7 mouse cellular contexts compared by ENCODE assay signal in the genomic region with DNA sequence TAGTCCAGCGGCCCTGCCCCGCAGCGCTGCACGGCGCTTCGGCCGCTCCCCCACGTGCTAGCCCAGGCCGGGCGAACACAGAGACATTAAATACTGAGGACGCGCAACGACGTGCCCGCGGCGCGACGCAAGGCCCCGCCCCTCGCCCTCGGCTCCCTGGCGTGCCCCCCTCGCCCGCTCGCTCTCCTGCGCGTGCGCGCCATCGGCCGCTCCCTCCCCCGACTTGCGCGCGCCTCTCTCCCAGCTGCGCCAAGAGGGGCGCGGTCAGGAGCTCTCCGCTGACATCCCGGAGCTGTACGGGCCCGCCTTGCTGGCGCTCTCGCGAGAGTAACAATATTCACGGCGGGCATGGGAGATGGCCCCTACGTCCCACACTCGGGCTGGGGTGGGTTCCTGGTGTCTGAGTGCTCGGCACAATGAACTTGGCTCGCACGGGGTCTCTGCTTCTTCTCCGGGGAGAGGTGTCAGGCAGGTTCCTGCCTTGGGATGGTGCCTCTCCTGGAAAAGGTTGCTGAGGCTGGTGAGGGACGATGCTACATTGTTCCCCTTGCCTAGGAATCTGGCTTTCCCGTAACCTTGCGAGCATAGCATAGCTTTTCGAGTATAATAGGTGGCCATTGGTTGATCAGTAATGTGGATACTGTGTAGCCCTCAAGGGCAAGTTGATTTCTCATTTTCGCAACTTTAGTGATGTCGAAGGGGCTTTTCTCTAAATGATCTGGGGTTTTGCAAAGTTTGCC. TPM values are rescaled to one million over a fixed set of nuclear protein-coding genes. Genes with fewer than 3 reads are reported as not detected.
DNase-seq lines count a peak whose midpoint lies in the region; ATAC-seq lines count a peak whose summit lies in the region.

TSS of gene Akap1 (minus strand) at position 129 of the 740 bp plus-strand sequence.

- peak within 1 kb of the TSS; percentile 79 for H3K9ac ChIP-seq in midbrain, embryonic 13.5 days (replicated peaks)

- DNase-seq in adrenal gland, postnatal 10 days = peak; percentile 99
- DNase-seq in embryonic facial prominence, embryonic 10.5 days (ENCODE audit: low spot score) = peak; percentile 99
- DNase-seq in kidney, adult 11 months = peak; percentile 98
- DNase-seq in limb, embryonic 10.5 days (ENCODE audit: low spot score) = peak; percentile 98
- peak; percentile 69 to 74 for DNase-seq in spleen, adult 18-20 months

- peak within 1 kb of the TSS; percentile 93 for H3K27ac ChIP-seq in embryonic facial prominence, embryonic 10.5 days (replicated peaks)
- peak within 1 kb of the TSS; percentile 93 for H3K27ac ChIP-seq in limb, embryonic 10.5 days
- peak within 1 kb of the TSS; percentile 80 for H3K27ac ChIP-seq in midbrain, embryonic 13.5 days

- H3K9me3 ChIP-seq in embryonic facial prominence, embryonic 10.5 days = no peaks in the 10 kb centered on the region
- no peaks in the 10 kb centered on the region for H3K9me3 ChIP-seq in limb, embryonic 10.5 days (replicated peaks)
- no peaks in the 10 kb centered on the region for H3K9me3 ChIP-seq in midbrain, embryonic 13.5 days

- peak within 1 kb of the TSS; percentile 97 for H3K4me2 ChIP-seq in midbrain, embryonic 13.5 days (replicated peaks)

- peaks cover 35% of the 10 kb centered on the region for H3K4me1 ChIP-seq in embryonic facial prominence, embryonic 10.5 days
- peaks cover 33% of the 10 kb centered on the region for H3K4me1 ChIP-seq in limb, embryonic 10.5 days
- peaks cover 24% of the 10 kb centered on the region for H3K4me1 ChIP-seq in midbrain, embryonic 13.5 days (replicated peaks)

- peaks cover 26% of the 10 kb centered on the region for H3K27me3 ChIP-seq in embryonic facial prominence, embryonic 10.5 days (replicated peaks; ENCODE audit: low read depth, poor library complexity, severe bottlenecking)
- H3K27me3 ChIP-seq in limb, embryonic 10.5 days (ENCODE audit: low read depth, poor library complexity, severe bottlenecking) = peaks cover 21% of the 10 kb centered on the region
- H3K27me3 ChIP-seq in midbrain, embryonic 13.5 days = 0 out of 2 replicates have a peak, but pooled peaks cover 6% of the 10 kb centered on the region

- peak within 1 kb of the TSS; percentile 66 for H3K4me3 ChIP-seq in embryonic facial prominence, embryonic 10.5 days
- H3K4me3 ChIP-seq in limb, embryonic 10.5 days = peak within 1 kb of the TSS; percentile 73
- peak within 1 kb of the TSS; percentile 58 for H3K4me3 ChIP-seq in midbrain, embryonic 13.5 days (replicated peaks)

- H3K36me3 ChIP-seq in embryonic facial prominence, embryonic 10.5 days (replicated peaks) = no peaks in the 10 kb centered on the region
- H3K36me3 ChIP-seq in limb, embryonic 10.5 days = no peaks in the 10 kb centered on the region
- H3K36me3 ChIP-seq in midbrain, embryonic 13.5 days = no peaks in the 10 kb centered on the region

- peak; percentile 93 for ATAC-seq in granulocyte monocyte progenitor cell, adult 5-6 weeks (replicated peaks; ENCODE audit: poor library complexity, severe bottlenecking)
- peak; percentile 99 for ATAC-seq in midbrain, embryonic 13.5 days

- WGBS in embryonic facial prominence, embryonic 10.5 days = 2% methylated on average over 60 of the region's 60 CpGs
- 2% methylated on average over 58 of the region's 60 CpGs for WGBS in limb, embryonic 10.5 days
- 2% methylated on average over 60 of the region's 60 CpGs for WGBS in midbrain, embryonic 13.5 days

RNA-seq across cellular contexts. Expression of gene Akap1, which starts in this region (rescaled TPM):
- 100 to 1,000 TPM; 136 to 196 TPM for total RNA-seq in adrenal gland, postnatal 10 days (2021)
- polyA plus RNA-seq in embryonic facial prominence, embryonic 10.5 days (2016; fragmentation: Nextera tagmentation; extraction: Ambion mirVana) = 16.9 and 17.1 TPM in 2 replicates
- total RNA-seq in granulocyte monocyte progenitor cell, adult 5-6 weeks (2014; fragmentation: Nextera tagmentation) = 12.7 and 15.2 TPM in 2 replicates
- total RNA-seq in granulocyte monocyte progenitor cell, adult 5-6 weeks (2017) = 15.9 and 20.7 TPM in 2 replicates
- 16.8 and 17.4 TPM in 2 replicates for polyA plus RNA-seq in limb, embryonic 10.5 days (2016; fragmentation: Nextera tagmentation; extraction: Ambion mirVana)
- 25.3 and 27.7 TPM in 2 replicates for polyA plus RNA-seq in midbrain, embryonic 13.5 days (2015; fragmentation: Nextera tagmentation; extraction: Ambion mirVana)

Comparison
In these comparisons a context has a peak if more than half of its experiments do, and no peak if none do; other contexts are left out.
1. Peak in every context shown above with its lines: DNase-seq, ATAC-seq, H3K4me3 ChIP-seq and H3K27ac ChIP-seq.
2. RNA of gene Akap1 (total RNA-seq): 136 to 196 TPM in adrenal gland, postnatal 10 days; 12.7 to 20.7 TPM in granulocyte monocyte progenitor cell, adult 5-6 weeks; every median in the first group is over 4 times any median in the second.